Mouse (Mus musculus): ENCODE data around the gene Caln1.

- TF ChIP-seq TAL1 (IDR thresholded peaks at IDR 0.05; ENCODE audit: low read length) (no peak), GATA1 (IDR thresholded peaks at IDR 0.05; ENCODE audit: low read length) (no peak)
Measured at GRCm38 (mm10) chr5:130330801-130331200, 38.5 kb upstream of the Caln1 start.

Measured in erythroblast, embryonic 14.5 days (primary cell).